Mouse (Mus musculus): ENCODE measurements around the gene Chrna9.

Chrna9 gene

DNA sequence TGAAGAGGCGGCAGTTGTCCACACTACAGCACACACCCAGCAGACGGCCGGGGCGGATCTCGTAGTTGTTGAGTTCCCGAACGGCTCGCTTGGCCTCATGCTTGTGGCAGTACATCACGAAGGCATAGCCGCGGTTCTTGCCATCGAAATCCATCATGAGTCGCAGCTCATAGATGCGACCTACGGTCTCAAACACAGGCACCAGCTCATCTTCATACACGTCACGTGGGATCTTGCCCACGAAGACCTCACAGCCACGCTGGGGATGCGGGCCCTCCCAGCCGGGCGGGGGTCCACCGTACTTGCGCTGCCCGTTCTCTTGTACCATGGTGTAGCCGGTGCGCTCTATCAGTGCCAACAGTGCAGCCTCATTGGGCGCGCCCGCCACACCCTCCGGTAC lies 92.1 kb downstream of the Chrna9 start:
- DNase-seq: no peak

Data from lung, postnatal 14 days (tissue).